ENCODE assay signal across 22 mouse cellular contexts in the genomic region with DNA sequence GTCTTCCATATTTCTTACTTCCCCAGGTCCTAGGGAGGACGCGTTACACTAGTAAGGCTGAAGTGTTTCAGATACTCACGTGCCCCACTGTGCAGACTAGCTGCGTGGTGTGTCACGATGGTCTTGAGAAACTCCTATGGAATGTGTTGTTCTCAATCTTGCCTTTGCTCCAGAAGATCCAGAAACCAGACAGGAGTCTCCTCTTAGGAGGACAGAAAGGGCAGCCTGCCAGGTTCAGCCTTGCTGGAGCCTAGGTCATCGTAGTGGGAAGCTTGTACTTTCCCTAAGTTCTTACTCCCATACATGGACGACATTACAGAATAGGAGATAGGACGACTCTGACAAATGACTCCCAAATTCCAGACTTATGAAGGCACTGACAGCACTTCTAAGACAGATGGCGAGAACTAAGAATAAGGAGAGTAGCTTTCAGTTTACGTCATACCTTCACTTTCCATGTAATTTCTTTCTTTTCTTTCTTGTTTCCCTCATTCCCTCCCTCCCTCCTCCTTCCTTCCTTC.
DNase-seq lines count a peak whose midpoint lies in the region; ATAC-seq and TF ChIP-seq lines count a peak whose summit lies in the region.
"Had no signal": no experiment of that assay in that cellular context is flagged by ENCODE, and none has a peak within 500 bp of the region (broad histone marks: within the 10 kb centered on the region; RNA-seq: fewer than 3 reads in every experiment).

No protein-coding gene starts in this region.

- intact Hi-C loops in heart, adult 2 months (cut with DNase I) = no loop called here

- WGBS in heart, adult 2 months = 71% methylated on average over 10 of the region's 10 CpGs
- 75% methylated on average over 10 of the region's 10 CpGs for WGBS in lung, embryonic 16.5 days
- WGBS in kidney, embryonic 16.5 days = 85% methylated on average over 10 of the region's 10 CpGs

- H3K4me2 ChIP-seq in lung, embryonic 16.5 days (ENCODE audit: low read depth, low read length) = no peak overlapping the region
- H3K4me2 ChIP-seq in kidney, embryonic 16.5 days (replicated peaks; ENCODE audit: low read depth, low read length) = no peak overlapping the region
- H3K4me2 ChIP-seq: heart, embryonic 15.5 days; hindbrain, embryonic 12.5 days had no signal

- no peaks in the 10 kb centered on the region for H3K79me2 ChIP-seq in heart, adult 2 months (replicated peaks; ENCODE audit: control insufficient read depth, insufficient read depth, low read length)

- no peak for TF ChIP-seq EP300 in heart, adult 2 months (IDR thresholded peaks at IDR 0.05; ENCODE audit: insufficient read depth, low read depth, low read length)

- H3K27me3 ChIP-seq in heart, adult 2 months (ENCODE audit: control insufficient read depth, insufficient read depth, low read length) = no peaks in the 10 kb centered on the region
- H3K27me3 ChIP-seq in lung, embryonic 16.5 days (ENCODE audit: control insufficient read depth, insufficient read depth, low read depth, low read length) = no peaks in the 10 kb centered on the region
- no peaks in the 10 kb centered on the region for H3K27me3 ChIP-seq in kidney, embryonic 16.5 days (ENCODE audit: insufficient read depth, low read length)
- H3K27me3 ChIP-seq: CH12.LX; heart, embryonic 15.5 days; hindbrain, embryonic 12.5 days had no signal

- no peaks in the 10 kb centered on the region for H3K9me3 ChIP-seq in lung, embryonic 16.5 days (ENCODE audit: control insufficient read depth, low read length)
- H3K9me3 ChIP-seq in kidney, embryonic 16.5 days (ENCODE audit: low read length) = no peaks in the 10 kb centered on the region
- H3K9me3 ChIP-seq: embryonic facial prominence, embryonic 10.5 days; forebrain, embryonic 10.5 days; heart, embryonic 10.5 days; heart, embryonic 15.5 days; hindbrain, embryonic 12.5 days had no signal

- H3K36me3 ChIP-seq in heart, adult 2 months (ENCODE audit: control insufficient read depth, insufficient read depth, low read length) = no peaks in the 10 kb centered on the region
- H3K36me3 ChIP-seq in lung, embryonic 16.5 days (ENCODE audit: control insufficient read depth, insufficient read depth, low read length) = no peaks in the 10 kb centered on the region
- no peaks in the 10 kb centered on the region for H3K36me3 ChIP-seq in kidney, embryonic 16.5 days (ENCODE audit: insufficient read depth, low read length)
- H3K36me3 ChIP-seq: embryonic facial prominence, embryonic 10.5 days; forebrain, embryonic 10.5 days; heart, embryonic 15.5 days; hindbrain, embryonic 12.5 days had no signal

- TF ChIP-seq CTCF in heart, adult 2 months (IDR thresholded peaks at IDR 0.05) = no peak

- H3K9ac ChIP-seq in heart, adult 2 months (ENCODE audit: low read depth, low read length) = no peak overlapping the region
- no peak overlapping the region for H3K9ac ChIP-seq in lung, embryonic 16.5 days (ENCODE audit: low read length)
- H3K9ac ChIP-seq in kidney, embryonic 16.5 days (replicated peaks; ENCODE audit: low read length) = no peak overlapping the region
- H3K9ac ChIP-seq: heart, embryonic 15.5 days; hindbrain, embryonic 12.5 days had no signal

- ATAC-seq in lung, embryonic 16.5 days (ENCODE audit: low read depth) = 0 out of 2 replicates have a peak, but pooled peaks have one; percentile 34
- 0 out of 2 replicates have a peak, but pooled peaks have one; percentile 34 for ATAC-seq in erythroblast, adult 5-6 weeks (replicated peaks; ENCODE audit: low FRiP score, poor library complexity, severe bottlenecking)
- no peak for ATAC-seq in kidney, embryonic 16.5 days (ENCODE audit: low FRiP score, low TSS enrichment)
- ATAC-seq: forebrain, embryonic 14.5 days; hindbrain, embryonic 16.5 days; inflammation-experienced regulatory T-cells, adult 6 months had no signal

- no peak for TF ChIP-seq POLR2A in heart, adult 2 months (IDR thresholded peaks at IDR 0.05; ENCODE audit: insufficient read depth, low read depth, low read length)

- no peak overlapping the region for H3K4me3 ChIP-seq in heart, adult 2 months
- no peak overlapping the region for H3K4me3 ChIP-seq in lung, embryonic 16.5 days (ENCODE audit: low read length)
- H3K4me3 ChIP-seq in kidney, embryonic 16.5 days (ENCODE audit: low read length) = no peak overlapping the region
- H3K4me3 ChIP-seq: embryonic facial prominence, embryonic 10.5 days; erythroblast, embryonic 14.5 days; forebrain, embryonic 10.5 days; heart, embryonic 10.5 days; heart, embryonic 15.5 days; hindbrain, embryonic 12.5 days had no signal

- DNase-seq in heart, adult 2 months = peak; percentile 17 to 19
- no peak for DNase-seq in heart, adult 11 months
- DNase-seq in lung, postnatal 36 days = no peak
- peak; percentile 53 for DNase-seq in 3T3-L1 (ENCODE audit: low read depth, low spot score)
- DNase-seq: adrenal gland, adult 8-10 months; adrenal gland, postnatal 36 days; cerebellum, adult 2 months; cerebellum, postnatal 10 days; gastrocnemius, postnatal 14 days had no signal

- H3K27ac ChIP-seq in heart, adult 2 months = no peak overlapping the region
- H3K27ac ChIP-seq in lung, embryonic 16.5 days (ENCODE audit: low read length) = no peak overlapping the region
- no peak overlapping the region for H3K27ac ChIP-seq in kidney, embryonic 16.5 days (ENCODE audit: low read length)
- H3K27ac ChIP-seq: embryonic facial prominence, embryonic 10.5 days; forebrain, embryonic 10.5 days; heart, embryonic 10.5 days; heart, embryonic 15.5 days; hindbrain, embryonic 12.5 days had no signal

- no peaks in the 10 kb centered on the region for H3K4me1 ChIP-seq in heart, adult 2 months (ENCODE audit: control insufficient read depth, insufficient read depth, low read length)
- no peaks in the 10 kb centered on the region for H3K4me1 ChIP-seq in lung, embryonic 16.5 days (replicated peaks; ENCODE audit: control insufficient read depth, insufficient read depth, low read length)
- H3K4me1 ChIP-seq in kidney, embryonic 16.5 days (ENCODE audit: insufficient read depth, low read length) = no peaks in the 10 kb centered on the region
- H3K4me1 ChIP-seq: hindbrain, embryonic 12.5 days had no signal

Comparison
In these comparisons a context has a peak if more than half of its experiments do, and no peak if none do; other contexts are left out.
1. DNase-seq: peak in heart, adult 2 months (2 of 2) and 3T3-L1 (single experiment); none in heart, adult 11 months (single experiment) and lung, postnatal 36 days (single experiment).